Mouse (Mus musculus): ENCODE data around the gene Terf2. TPM values are rescaled to one million over a fixed set of nuclear protein-coding genes. Genes with fewer than 3 reads are reported as not detected.

Gene Terf2
- total RNA-seq, 1 experiment: 13.9 TPM

GRCm38 (mm10) chr8:107114150-107115007 is 18.0 kb upstream of the Terf2 start:
- TF ChIP-seq HCFC1 (IDR thresholded peaks at IDR 0.05; ENCODE audit: borderline replicate concordance, insufficient read depth, low read length) (no peak), CHD2 (IDR thresholded peaks at IDR 0.05; ENCODE audit: low read depth, low read length) (no peak), ZC3H11A (IDR thresholded peaks at IDR 0.05; ENCODE audit: borderline replicate concordance, low read depth, low read length) (no peak), MAFK (IDR thresholded peaks at IDR 0.05; ENCODE audit: insufficient read depth, low read depth, low read length) (no peak), ZNF384 (IDR thresholded peaks at IDR 0.05; ENCODE audit: low read depth, low read length) (no peak)
- in situ Hi-C loops (cut with MboI; ENCODE audit: low sequenced_read_pairs in 2 of 2, unreplicated experiment in 2 of 2): loop anchor here in 1 of 2 experiments (25.0 kb wide), 1 partner anchor 198 kb away; no protein-coding TSS in a partner anchor
- 0 out of 4 replicates have a peak overlapping the region, but pooled peaks of 1 of the 2 experiments have one; percentile 9 for H3K4me3 ChIP-seq (ENCODE audit: insufficient read depth in 1 of 2, low read depth in 1 of 2, low read length in 2 of 2, poor library complexity in 1 of 2, severe bottlenecking in 1 of 2)
- H3K36me3 ChIP-seq (ENCODE audit: control insufficient read depth, insufficient read depth, low read length, poor library complexity, severe bottlenecking): no peaks in the 10 kb centered on the region
- peaks cover 0 to 11% of the 10 kb centered on the region in 2 experiments; a peak in 1 of 4 replicates for H3K4me1 ChIP-seq (ENCODE audit: control insufficient read depth in 2 of 2, insufficient read depth in 2 of 2, low read length in 2 of 2, poor library complexity in 1 of 2)
- peak overlapping the region; percentile 30; the same call in 1 of the 2 replicates for H3K9ac ChIP-seq (ENCODE audit: insufficient read depth, low read depth, low read length, poor library complexity, severe bottlenecking)
- no peak for DNase-seq (ENCODE audit: low read depth, low spot score)
- H3K27ac ChIP-seq (ENCODE audit: insufficient read depth, low read depth, low read length, poor library complexity, severe bottlenecking): no peak overlapping the region
- no peaks in the 10 kb centered on the region for H3K9me3 ChIP-seq (ENCODE audit: control insufficient read depth, insufficient read depth, low read depth, low read length)

GRCm38 (mm10) chr8:107113209-107113608 is 16.9 kb upstream of the Terf2 start:
- H3K4me1 ChIP-seq (ENCODE audit: control insufficient read depth in 2 of 2, insufficient read depth in 2 of 2, low read length in 2 of 2, poor library complexity in 1 of 2): peaks cover 0 to 11% of the 10 kb centered on the region in 2 experiments; a peak in 1 of 4 replicates
- H3K9ac ChIP-seq (ENCODE audit: insufficient read depth, low read depth, low read length, poor library complexity, severe bottlenecking): peak overlapping the region; percentile 7; the same call in 1 of the 2 replicates
- DNase-seq (ENCODE audit: low read depth, low spot score): no peak
- no peaks in the 10 kb centered on the region for H3K9me3 ChIP-seq (ENCODE audit: control insufficient read depth, insufficient read depth, low read depth, low read length)
- TF ChIP-seq HCFC1 (IDR thresholded peaks at IDR 0.05; ENCODE audit: borderline replicate concordance, insufficient read depth, low read length) (no peak), MAFK (IDR thresholded peaks at IDR 0.05; ENCODE audit: insufficient read depth, low read depth, low read length) (peak; percentile 63), CHD2 (IDR thresholded peaks at IDR 0.05; ENCODE audit: low read depth, low read length) (no peak), ZC3H11A (IDR thresholded peaks at IDR 0.05; ENCODE audit: borderline replicate concordance, low read depth, low read length) (no peak), ZNF384 (IDR thresholded peaks at IDR 0.05; ENCODE audit: low read depth, low read length) (peak; percentile 94)
- H3K4me3 ChIP-seq (ENCODE audit: insufficient read depth in 1 of 2, low read depth in 1 of 2, low read length in 2 of 2, poor library complexity in 1 of 2, severe bottlenecking in 1 of 2): no peak overlapping the region
- H3K27ac ChIP-seq (ENCODE audit: insufficient read depth, low read depth, low read length, poor library complexity, severe bottlenecking): no peak overlapping the region
- in situ Hi-C loops (cut with MboI; ENCODE audit: low sequenced_read_pairs in 2 of 2, unreplicated experiment in 2 of 2): loop anchor here in 1 of 2 experiments (25.0 kb wide), 1 partner anchor 199 kb away; no protein-coding TSS in a partner anchor
- H3K36me3 ChIP-seq (ENCODE audit: control insufficient read depth, insufficient read depth, low read length, poor library complexity, severe bottlenecking): no peaks in the 10 kb centered on the region

- Histone ChIP-seq H3K27ac (ENCODE audit: insufficient read depth, low read depth, low read length, poor library complexity, severe bottlenecking) (no peak overlapping the region), H3K4me1 (ENCODE audit: control insufficient read depth in 2 of 2, insufficient read depth in 2 of 2, low read length in 2 of 2, poor library complexity in 1 of 2) (peaks cover 0 to 14% of the 10 kb centered on the region in 2 experiments; a peak in 1 of 4 replicates), H3K36me3 (ENCODE audit: control insufficient read depth, insufficient read depth, low read length, poor library complexity, severe bottlenecking) (no peaks in the 10 kb centered on the region), H3K9ac (ENCODE audit: insufficient read depth, low read depth, low read length, poor library complexity, severe bottlenecking) (no peak overlapping the region), H3K9me3 (ENCODE audit: control insufficient read depth, insufficient read depth, low read depth, low read length) (no peaks in the 10 kb centered on the region), H3K4me3 (ENCODE audit: insufficient read depth in 1 of 2, low read depth in 1 of 2, low read length in 2 of 2, poor library complexity in 1 of 2, severe bottlenecking in 1 of 2) (no peak overlapping the region)
- in situ Hi-C loops (cut with MboI; ENCODE audit: low sequenced_read_pairs in 2 of 2, unreplicated experiment in 2 of 2): loop anchor here in 1 of 2 experiments (25.0 kb wide), 1 partner anchor 201 kb away; no protein-coding TSS in a partner anchor
- no peak for DNase-seq (ENCODE audit: low read depth, low spot score)
- no peak for TF ChIP-seq ZNF384 (IDR thresholded peaks at IDR 0.05; ENCODE audit: low read depth, low read length)
- no peak for TF ChIP-seq CHD2 (IDR thresholded peaks at IDR 0.05; ENCODE audit: low read depth, low read length)
- no peak for TF ChIP-seq ZC3H11A (IDR thresholded peaks at IDR 0.05; ENCODE audit: borderline replicate concordance, low read depth, low read length)
- TF ChIP-seq HCFC1 (IDR thresholded peaks at IDR 0.05; ENCODE audit: borderline replicate concordance, insufficient read depth, low read length): no peak
- no peak for TF ChIP-seq MAFK (IDR thresholded peaks at IDR 0.05; ENCODE audit: insufficient read depth, low read depth, low read length)
Measured at GRCm38 (mm10) chr8:107111340-107112105, 15.2 kb upstream of the Terf2 start.

GRCm38 (mm10) chr8:107110629-107111330 is 14.4 kb upstream of the Terf2 start:
- H3K4me1 ChIP-seq (ENCODE audit: control insufficient read depth in 2 of 2, insufficient read depth in 2 of 2, low read length in 2 of 2, poor library complexity in 1 of 2): peaks cover 0 to 12% of the 10 kb centered on the region in 2 experiments; a peak in 1 of 4 replicates
- no peaks in the 10 kb centered on the region for H3K9me3 ChIP-seq (ENCODE audit: control insufficient read depth, insufficient read depth, low read depth, low read length)
- H3K9ac ChIP-seq (ENCODE audit: insufficient read depth, low read depth, low read length, poor library complexity, severe bottlenecking): no peak overlapping the region
- no peaks in the 10 kb centered on the region for H3K36me3 ChIP-seq (ENCODE audit: control insufficient read depth, insufficient read depth, low read length, poor library complexity, severe bottlenecking)
- in situ Hi-C loops (cut with MboI; ENCODE audit: low sequenced_read_pairs in 2 of 2, unreplicated experiment in 2 of 2): loop anchor here in 1 of 2 experiments (25.0 kb wide), 1 partner anchor 202 kb away; no protein-coding TSS in a partner anchor
- TF ChIP-seq ZNF384 (IDR thresholded peaks at IDR 0.05; ENCODE audit: low read depth, low read length): no peak
- no peak for TF ChIP-seq ZC3H11A (IDR thresholded peaks at IDR 0.05; ENCODE audit: borderline replicate concordance, low read depth, low read length)
- TF ChIP-seq CHD2 (IDR thresholded peaks at IDR 0.05; ENCODE audit: low read depth, low read length): no peak
- no peak for TF ChIP-seq HCFC1 (IDR thresholded peaks at IDR 0.05; ENCODE audit: borderline replicate concordance, insufficient read depth, low read length)
- no peak for TF ChIP-seq MAFK (IDR thresholded peaks at IDR 0.05; ENCODE audit: insufficient read depth, low read depth, low read length)
- H3K27ac ChIP-seq (ENCODE audit: insufficient read depth, low read depth, low read length, poor library complexity, severe bottlenecking): no peak overlapping the region
- no peak for DNase-seq (ENCODE audit: low read depth, low spot score)
- H3K4me3 ChIP-seq (ENCODE audit: insufficient read depth in 1 of 2, low read depth in 1 of 2, low read length in 2 of 2, poor library complexity in 1 of 2, severe bottlenecking in 1 of 2): no peak overlapping the region
